Mouse (Mus musculus): ENCODE data around the gene Retreg2.

Retreg2 gene

GRCm38 (mm10) chr1:75142301-75143261 lies at the start of gene Retreg2, which contains the start of gene Cnppd1:
TSS of gene Retreg2 (plus strand) at chr1:75142778.
TSS of gene Cnppd1 (minus strand) at chr1:75142711.
- peak; percentile 76 for ATAC-seq (ENCODE audit: insufficient number of reproducible peaks, low FRiP score, low TSS enrichment)

DNA sequence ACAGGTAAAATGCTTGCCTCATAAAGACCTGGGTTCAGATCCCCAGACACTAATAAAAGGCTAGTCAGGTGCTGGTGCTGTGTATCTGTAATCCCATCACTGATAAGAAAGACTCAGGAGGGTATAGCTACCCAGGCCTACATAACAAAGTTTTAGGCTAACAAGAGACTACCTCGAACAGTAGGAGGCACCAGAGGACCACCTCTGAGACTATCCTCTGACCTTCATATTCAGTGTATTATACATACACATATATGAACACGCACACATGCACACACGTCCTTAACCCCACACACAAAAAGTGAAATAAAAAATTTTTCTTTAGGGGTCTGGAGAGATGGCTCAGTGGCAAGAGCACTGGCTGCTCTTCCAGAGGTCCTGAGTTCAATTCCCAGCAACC lies 20.4 kb upstream of the Retreg2 start:
- ATAC-seq (ENCODE audit: insufficient number of reproducible peaks, low FRiP score, low TSS enrichment) = no peak

DNA sequence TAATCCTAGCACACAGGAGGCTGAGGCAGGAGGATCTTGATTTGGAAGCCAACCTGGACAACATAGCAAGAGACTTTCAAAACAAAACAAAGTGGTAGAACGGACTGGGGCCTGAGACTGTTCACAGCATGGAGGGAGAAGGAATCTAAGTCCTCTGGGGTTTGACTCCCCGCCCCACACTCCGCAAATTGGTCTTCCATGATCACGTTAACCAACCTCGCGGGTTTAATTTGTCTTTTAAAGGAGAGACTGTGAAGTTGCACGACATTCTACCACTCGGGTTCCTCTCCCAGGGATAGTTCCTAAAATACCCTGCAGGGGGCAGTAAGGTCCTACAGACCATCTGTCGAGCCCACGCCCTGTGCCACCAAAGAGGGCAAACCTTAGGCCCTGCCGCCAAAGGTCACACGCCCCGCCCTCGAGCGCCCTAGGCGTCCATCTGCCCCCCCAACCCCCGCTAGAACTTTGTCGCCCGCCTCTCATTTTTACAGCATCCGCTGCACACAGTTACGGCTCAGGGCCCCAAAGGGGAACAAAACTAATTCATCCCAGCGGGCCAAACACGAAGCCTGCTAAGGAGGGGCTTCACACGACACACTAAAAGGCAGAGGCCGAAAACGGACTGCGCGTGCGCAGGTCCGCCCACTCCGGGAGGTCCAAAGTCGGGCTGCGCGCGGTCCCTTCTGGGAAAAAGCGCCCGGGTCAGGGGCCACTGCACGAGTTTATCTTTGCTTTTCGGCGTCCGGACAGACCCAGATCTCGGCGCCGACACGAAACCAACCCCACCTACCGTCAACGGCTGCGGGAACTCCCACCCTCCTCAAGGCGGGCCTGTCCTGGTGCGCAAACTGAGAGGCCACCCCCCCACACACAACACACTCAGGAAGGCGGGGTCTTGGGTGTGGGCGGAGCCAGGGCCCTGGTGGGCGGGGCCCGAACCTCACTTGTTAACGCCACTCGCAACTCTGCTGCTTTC lies 17.9 kb upstream of the Retreg2 start, which contains the start of gene Nhej1:
Nhej1 (minus strand) TSS at position 855 of the 976 bp plus-strand sequence.
- peak; percentile 87 for ATAC-seq (ENCODE audit: insufficient number of reproducible peaks, low FRiP score, low TSS enrichment)

DNA sequence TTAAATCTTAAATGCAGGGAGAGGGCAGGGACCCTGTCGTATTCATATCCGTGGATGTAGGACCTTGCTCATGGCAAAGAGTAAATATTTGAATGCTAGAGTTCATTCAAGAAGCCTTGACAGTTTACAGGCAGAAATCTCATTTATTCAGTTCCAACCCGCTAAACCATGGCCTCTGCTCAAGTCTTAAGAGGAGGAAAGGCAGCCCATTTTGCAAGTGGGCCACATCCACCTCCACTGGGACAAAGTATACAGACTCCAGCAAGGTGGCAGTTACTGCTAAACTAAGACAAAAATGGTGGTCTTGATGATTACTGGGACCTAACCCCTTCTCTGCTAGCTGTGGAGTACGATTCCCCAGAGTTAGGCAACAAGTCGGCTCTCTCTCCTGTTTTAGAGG lies 17.2 kb upstream of the Retreg2 start:
- no peak; the same call in 1 of the 2 replicates for ATAC-seq (ENCODE audit: insufficient number of reproducible peaks, low FRiP score, low TSS enrichment)

DNA sequence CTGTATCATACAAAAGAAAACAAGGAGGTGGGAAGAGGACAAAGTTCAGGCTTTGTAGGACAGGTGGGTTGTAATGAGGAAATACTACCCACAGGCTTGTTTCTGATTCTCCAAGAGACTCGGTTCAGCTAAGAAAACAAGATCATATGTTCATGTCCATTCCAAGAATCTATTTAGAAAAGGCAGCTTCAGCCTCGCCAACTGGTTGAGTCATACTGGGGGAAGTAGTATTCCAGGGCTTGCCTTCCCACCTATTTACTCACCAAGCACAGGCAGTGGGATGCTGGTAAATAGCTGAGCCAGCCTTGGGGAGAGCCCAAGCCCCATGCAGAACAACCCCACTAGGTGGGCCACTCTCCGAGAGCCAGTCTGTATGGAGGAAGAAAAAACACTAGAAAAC lies 13.9 kb upstream of the Retreg2 start:
- ATAC-seq (ENCODE audit: insufficient number of reproducible peaks, low FRiP score, low TSS enrichment) = no peak

DNA sequence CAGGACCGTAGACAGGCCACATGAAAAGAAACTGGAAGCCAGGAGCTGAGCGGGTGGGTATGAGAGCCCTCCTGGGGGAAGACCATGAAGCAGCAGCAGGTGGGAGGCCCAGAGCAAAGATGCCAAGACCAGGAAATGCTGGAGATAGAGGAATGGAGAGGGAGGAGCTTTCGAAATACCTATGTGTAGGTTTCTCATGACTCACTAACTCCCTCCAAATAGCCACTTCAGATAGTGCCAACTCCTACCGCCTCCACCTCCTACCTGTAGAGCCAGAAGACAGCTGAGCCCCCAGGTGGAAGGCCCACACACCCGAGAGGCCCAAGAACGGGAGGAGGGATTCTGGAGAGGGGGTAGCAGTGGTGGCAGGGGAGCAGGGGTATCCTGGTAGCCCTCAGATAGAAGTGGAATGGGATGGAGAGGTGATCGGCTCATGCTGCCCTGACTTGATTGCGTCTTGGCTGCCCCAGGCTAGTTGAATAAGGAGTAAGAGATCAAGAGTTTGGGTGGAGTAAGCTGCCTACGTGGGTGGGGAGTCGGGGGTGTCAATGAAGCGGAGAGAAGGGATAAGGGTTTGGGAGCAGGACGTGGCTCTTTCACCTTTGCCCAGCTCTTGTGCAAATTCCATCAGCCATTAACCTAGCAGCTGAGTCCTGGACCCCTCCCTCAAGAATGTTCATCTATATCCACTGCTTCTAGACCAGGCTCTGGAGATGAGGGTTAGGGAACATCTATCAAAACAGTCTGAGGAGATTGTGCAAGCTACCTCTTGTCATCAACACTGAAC lies 9.0 kb upstream of the Retreg2 start, which contains the start of gene Slc23a3:
Slc23a3 (minus strand) TSS at position 470 of the 787 bp plus-strand sequence.
- no peak for ATAC-seq (ENCODE audit: insufficient number of reproducible peaks, low FRiP score, low TSS enrichment)

GRCm38 (mm10) chr1:75136293-75136692 lies 6.3 kb upstream of the Retreg2 start:
- ATAC-seq (ENCODE audit: insufficient number of reproducible peaks, low FRiP score, low TSS enrichment) = no peak

GRCm38 (mm10) chr1:75136730-75137129 lies 5.8 kb upstream of the Retreg2 start:
- no peak for ATAC-seq (ENCODE audit: insufficient number of reproducible peaks, low FRiP score, low TSS enrichment)

GRCm38 (mm10) chr1:75138448-75138847 lies 4.1 kb upstream of the Retreg2 start:
- ATAC-seq (ENCODE audit: insufficient number of reproducible peaks, low FRiP score, low TSS enrichment) = no peak

DNA sequence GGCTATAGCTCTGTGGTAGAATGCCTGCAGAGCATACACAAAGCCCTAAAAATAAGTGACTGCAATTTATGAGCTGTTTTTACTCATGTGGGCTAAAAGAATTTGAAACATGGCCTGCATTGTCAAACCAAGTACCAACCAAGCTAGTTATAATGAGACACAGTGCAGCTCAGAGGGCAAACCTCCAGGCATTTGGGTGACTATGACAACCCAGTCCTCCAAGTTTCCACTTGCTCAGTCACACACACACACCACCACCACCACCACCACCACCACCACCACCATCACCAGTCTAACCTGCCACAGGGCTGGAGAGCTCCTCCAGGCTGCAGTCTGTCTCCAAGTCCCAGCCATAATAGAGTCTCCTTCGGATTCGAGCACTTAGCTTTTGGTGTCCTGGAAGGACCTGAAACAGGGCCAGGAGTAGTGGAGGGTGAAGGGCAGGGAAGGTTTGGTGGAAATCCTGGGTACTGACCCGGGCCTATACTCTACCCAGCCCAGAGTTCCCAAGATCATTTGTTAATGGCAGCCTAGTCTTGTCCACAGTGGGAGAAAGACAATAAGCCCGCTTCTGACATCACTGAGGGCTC lies 1.9 kb upstream of the Retreg2 start:
- no peak for ATAC-seq (ENCODE audit: insufficient number of reproducible peaks, low FRiP score, low TSS enrichment)

- peak; percentile 20; the same call in 1 of the 2 replicates for ATAC-seq (ENCODE audit: insufficient number of reproducible peaks, low FRiP score, low TSS enrichment)
Measured at GRCm38 (mm10) chr1:75141486-75142190, 940 bp upstream of the Retreg2 start.

- no peak for ATAC-seq (ENCODE audit: insufficient number of reproducible peaks, low FRiP score, low TSS enrichment)
Measured at GRCm38 (mm10) chr1:75145589-75145988, 3.0 kb downstream of the Retreg2 start.

DNA sequence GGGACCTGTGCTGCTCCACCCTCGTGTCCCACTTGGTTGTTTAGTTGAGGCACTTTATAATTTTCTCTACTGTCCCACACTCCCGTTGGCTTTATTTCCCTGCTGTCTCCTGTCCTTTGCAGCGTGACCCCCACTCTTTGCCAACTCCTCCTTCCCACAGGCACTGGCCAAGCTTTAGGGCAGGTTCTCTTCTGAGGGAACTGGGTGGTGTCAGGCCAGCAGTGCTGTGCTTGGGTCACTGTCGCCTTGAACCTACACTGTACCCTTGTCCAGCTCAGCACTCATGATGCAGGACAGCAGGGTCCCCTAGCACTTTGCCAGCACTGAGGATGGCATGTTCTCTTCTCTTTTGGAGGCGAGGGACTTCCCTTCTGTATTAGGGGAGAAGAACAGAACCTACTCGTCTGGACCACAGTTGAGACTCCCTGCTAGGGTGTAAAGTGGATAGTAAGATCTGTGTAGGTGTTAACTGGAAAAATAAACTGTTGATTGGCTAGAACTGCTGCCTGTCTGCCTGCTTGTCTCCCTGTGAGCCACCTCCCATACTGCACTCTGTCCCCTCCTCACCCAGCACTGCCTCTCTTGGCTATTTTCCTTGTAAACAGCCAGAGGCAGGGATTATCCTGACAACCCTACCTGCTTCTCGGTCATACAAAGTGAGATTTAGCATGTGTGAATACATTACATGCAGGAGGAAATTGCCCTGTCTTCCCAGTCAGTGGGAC lies 5.0 kb downstream of the Retreg2 start:
- ATAC-seq (ENCODE audit: insufficient number of reproducible peaks, low FRiP score, low TSS enrichment) = no peak

DNA sequence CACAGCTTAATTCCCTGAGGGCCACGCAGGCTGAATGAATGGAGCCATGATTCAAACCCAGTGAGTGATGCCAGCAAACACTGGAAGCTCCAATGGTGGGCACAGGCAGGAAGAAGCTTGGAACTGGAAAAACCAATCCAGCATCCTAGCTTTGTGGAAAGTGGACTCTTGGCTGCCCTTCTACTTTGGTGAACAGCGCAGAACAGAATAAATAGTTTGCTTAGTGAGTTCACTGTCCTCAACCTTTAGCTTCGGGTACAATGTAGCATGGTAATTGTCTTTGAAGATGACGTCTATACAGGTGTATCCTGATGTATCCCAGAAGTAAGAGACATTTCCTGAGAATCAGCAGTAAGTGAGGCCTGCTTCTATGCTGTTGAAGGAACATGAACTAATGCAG lies 6.1 kb downstream of the Retreg2 start:
- ATAC-seq (ENCODE audit: insufficient number of reproducible peaks, low FRiP score, low TSS enrichment) = no peak

DNA sequence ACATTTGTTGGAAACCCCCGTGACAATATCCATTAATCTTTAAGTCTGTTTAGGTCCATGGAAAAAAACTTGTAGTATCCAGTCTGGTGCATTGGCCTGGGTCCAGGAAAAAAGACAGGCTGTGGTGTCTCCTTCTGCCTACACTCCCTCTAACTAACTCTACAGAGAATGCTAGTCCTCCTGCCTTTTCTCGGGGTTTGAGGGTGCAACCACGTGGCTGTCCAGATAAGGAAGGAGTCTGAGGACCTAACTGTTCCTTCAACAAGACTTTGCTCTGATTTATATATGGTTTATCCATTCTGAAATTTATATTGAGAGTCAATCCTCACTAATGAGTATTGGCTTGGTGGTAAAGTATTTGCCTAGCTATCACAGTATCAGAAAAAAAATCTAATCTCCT lies 13.3 kb downstream of the Retreg2 start:
- ATAC-seq (ENCODE audit: insufficient number of reproducible peaks, low FRiP score, low TSS enrichment) = no peak

GRCm38 (mm10) chr1:75158990-75159389 lies 16.4 kb downstream of the Retreg2 start:
- no peak for ATAC-seq (ENCODE audit: insufficient number of reproducible peaks, low FRiP score, low TSS enrichment)

DNA sequence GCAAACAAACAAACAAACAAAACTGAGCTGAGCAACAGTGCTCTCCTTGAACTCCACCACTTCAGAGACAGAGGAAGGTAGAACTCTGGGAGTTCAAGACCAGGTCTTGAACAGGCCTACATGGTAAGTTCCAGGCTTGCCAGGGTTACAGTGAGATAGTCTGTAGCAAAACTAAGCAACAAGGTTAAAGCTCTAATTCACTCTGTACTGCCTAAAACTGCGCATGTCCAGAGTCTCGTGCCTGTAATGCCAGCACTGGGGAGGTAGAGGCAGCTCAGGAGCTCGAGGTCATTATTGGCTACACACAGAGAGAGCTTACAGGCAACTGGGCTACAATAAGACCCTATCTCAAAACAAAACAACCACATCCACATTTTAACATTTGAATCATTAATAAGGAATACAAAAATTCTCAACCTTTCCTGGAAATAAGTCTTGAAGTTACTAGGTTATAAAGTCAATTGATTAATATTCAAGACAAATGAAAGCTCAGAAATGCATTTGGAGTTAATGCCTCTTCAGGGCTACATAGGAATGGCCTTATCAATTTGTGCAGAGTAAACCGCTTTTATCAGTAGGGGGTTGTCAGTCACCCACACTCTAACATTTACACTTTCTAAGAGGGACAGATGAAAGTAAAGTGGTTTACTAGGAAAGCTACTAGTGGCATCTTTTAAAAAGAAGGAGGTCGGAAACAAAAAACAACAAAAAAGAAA lies 17.1 kb downstream of the Retreg2 start:
- no peak for ATAC-seq (ENCODE audit: insufficient number of reproducible peaks, low FRiP score, low TSS enrichment)

GRCm38 (mm10) chr1:75160256-75160617 lies 17.7 kb downstream of the Retreg2 start:
- ATAC-seq (ENCODE audit: insufficient number of reproducible peaks, low FRiP score, low TSS enrichment) = no peak
